Mouse (Mus musculus) cerebellum, adult 2 months (tissue): ENCODE results near the gene Gm26965. TPM values are rescaled to one million over a fixed set of nuclear protein-coding genes. Genes with fewer than 3 reads are reported as not detected.

Experiments
- DNase-seq, 2 experiments: peaks; one replicate each; pipeline ENCODE4 v3.0.0; 2021
- H3K27ac ChIP-seq: fragments of 200-500 bp; 2 replicates; pipeline ENCODE4 v1.5.1; 2012; ENCODE audit warnings: low read length, control low read depth, inconsistent platforms; ENCODE audit not compliant: insufficient read depth
- H3K27me3 ChIP-seq: fragments of 200-500 bp; 2 replicates; pipeline ENCODE4 v1.6.1; 2012; ENCODE audit warnings: inconsistent platforms, mild to moderate bottlenecking, low read length, moderate library complexity; ENCODE audit not compliant: control insufficient read depth, insufficient read depth
- H3K4me1 ChIP-seq: fragments of 200-500 bp; 2 replicates; pipeline ENCODE4 v1.6.1; 2011; ENCODE audit warnings: low read length; ENCODE audit not compliant: control insufficient read depth, insufficient read depth
- H3K4me3 ChIP-seq: fragments of 200-500 bp; replicated peaks from 2 replicates; pipeline ENCODE3; 2011; ENCODE audit warnings: mild to moderate bottlenecking, low read depth, low read length, control low read depth; ENCODE audit not compliant: insufficient read depth
- CTCF ChIP-seq: fragments of 200-500 bp; IDR thresholded peaks from 2 replicates; pipeline ENCODE4 v1.5.1; 2011; ENCODE audit warnings: low read depth, mild to moderate bottlenecking, control low read depth, low read length, moderate library complexity, borderline replicate concordance; ENCODE audit not compliant: insufficient read depth
- POLR2A ChIP-seq: fragments of 200-500 bp; IDR thresholded peaks from 2 replicates; pipeline ENCODE4 v1.6.1; 2011; ENCODE audit warnings: low read length, control low read depth, borderline replicate concordance; ENCODE audit not compliant: insufficient read depth
- WGBS: fragments of 180-500 bp; shearing (Covaris S2); methylation state at CpG from one replicate; pipeline ENCODE4 v1.1.7; 2018; 5-methylcytosine and 5-hydroxymethylcytosine counted together
- polyA plus RNA-seq: library from polyadenylated mRNA; depleted of rRNA; stranded (reverse); fragments of >200 nt; gene quantifications from 2 replicates; pipeline ENCODE4 v1.2.3, GENCODE M21; 2012; rRNA removed

The Gm26965 gene
- polyA plus RNA-seq, result not detected in 2 replicates

GRCm38 (mm10) chr13:67525753-67526410, at the start of gene Gm26965, which contains the start of gene Zfp87:
Gene Gm26965, minus strand, starts transcription at chr13:67526151.
Gene Zfp87, minus strand, starts transcription at chr13:67526177.
- Histone ChIP-seq H3K27ac (no peak within 1 kb of the TSS), H3K4me1 (no peaks in the 10 kb centered on the region), H3K4me3 (peak within 1 kb of the TSS; percentile 91), H3K27me3 (no peaks in the 10 kb centered on the region)
- WGBS, result under 1% methylated on average over 27 of the region's 27 CpGs
- TF ChIP-seq POLR2A, result peak; percentile 78
- no peak for TF ChIP-seq CTCF
- peak; percentile 92 to 94 for DNase-seq

DNA sequence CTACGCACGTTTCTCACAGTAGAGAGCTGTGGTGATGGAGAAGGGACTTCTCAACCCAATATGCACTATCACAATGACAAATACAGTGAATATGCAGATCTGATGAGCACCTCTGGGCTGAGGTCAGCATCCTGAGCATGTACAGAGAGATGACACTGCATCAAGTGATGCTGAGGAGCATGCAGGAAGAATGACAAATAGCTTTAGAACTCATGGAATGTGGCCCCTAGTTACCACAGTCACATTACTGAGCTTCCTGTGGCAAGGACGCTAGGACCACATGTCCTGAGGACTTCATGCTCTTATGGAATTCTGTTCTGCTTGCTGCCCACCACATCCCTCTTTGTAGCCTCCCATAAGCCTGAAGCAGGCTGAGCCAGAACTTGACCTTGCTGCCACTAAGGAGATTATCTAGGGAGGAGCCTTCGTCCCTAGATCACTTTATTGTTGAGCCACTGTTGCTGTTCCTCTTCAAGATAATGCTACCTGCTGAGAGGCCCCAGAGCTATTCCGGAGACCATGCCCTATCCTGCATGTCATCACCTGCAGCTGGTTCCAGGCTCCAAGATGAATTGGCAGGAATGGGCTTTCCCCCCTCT, 46.7 kb upstream of the Gm26965 start:
- H3K4me3 ChIP-seq, result no peak overlapping the region
- no peak overlapping the region for H3K27ac ChIP-seq
- TF ChIP-seq POLR2A, result no peak
- TF ChIP-seq CTCF, result no peak
- no peaks in the 10 kb centered on the region for H3K4me1 ChIP-seq
- no peak for DNase-seq
- H3K27me3 ChIP-seq, result no peaks in the 10 kb centered on the region
- 70% methylated on average over 5 of the region's 5 CpGs for WGBS

DNA sequence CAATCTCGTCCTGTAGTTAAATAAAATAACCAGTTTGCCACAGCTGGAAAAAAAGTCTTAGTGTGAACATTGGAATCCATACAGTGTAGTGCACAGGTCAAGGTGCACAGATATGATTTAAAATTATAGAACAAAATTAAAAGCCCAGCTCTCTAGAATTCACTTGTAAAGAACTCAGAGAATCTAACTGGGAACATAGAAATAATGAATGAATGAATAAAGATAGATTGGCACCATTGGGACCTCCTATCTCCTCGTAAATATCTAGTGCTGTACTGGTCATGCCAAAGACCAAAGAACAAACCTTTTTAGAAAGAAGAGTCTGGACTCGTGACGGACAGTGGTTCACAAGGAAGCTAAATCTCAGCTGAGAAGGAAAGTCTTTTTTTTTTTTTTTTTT, 27.8 kb upstream of the Gm26965 start, which contains the start of gene Zfp748:
Zfp748 (minus strand) TSS at position 101 of the 400 bp plus-strand sequence.
- H3K27me3 ChIP-seq, result no peaks in the 10 kb centered on the region
- 63% methylated on average over 4 of the region's 4 CpGs for WGBS
- no peaks in the 10 kb centered on the region; the same call in 1 of the 2 replicates for H3K4me1 ChIP-seq
- no peak for DNase-seq
- peak within 1 kb of the TSS; percentile 73 for H3K4me3 ChIP-seq
- H3K27ac ChIP-seq, result peak within 1 kb of the TSS; percentile 27; the same call in 1 of the 2 replicates
- no peak for TF ChIP-seq POLR2A

GRCm38 (mm10) chr13:67552505-67553346, 26.8 kb upstream of the Gm26965 start:
- DNase-seq, result peak; percentile 90 to 93
- WGBS, result under 1% methylated on average over 44 of the region's 44 CpGs
- peak overlapping the region; percentile 27; the same call in 1 of the 2 replicates for H3K27ac ChIP-seq
- peak overlapping the region; percentile 73 for H3K4me3 ChIP-seq
- H3K27me3 ChIP-seq, result no peaks in the 10 kb centered on the region
- no peaks in the 10 kb centered on the region; the same call in 1 of the 2 replicates for H3K4me1 ChIP-seq
- TF ChIP-seq POLR2A (peak; percentile 86; the same call in 1 of the 2 replicates), CTCF (no peak)

GRCm38 (mm10) chr13:67545941-67546340, 20.0 kb upstream of the Gm26965 start:
- 82% methylated on average over 1 of the region's 1 CpGs for WGBS
- Histone ChIP-seq H3K4me1 (no peaks in the 10 kb centered on the region), H3K27ac (no peak overlapping the region), H3K27me3 (no peaks in the 10 kb centered on the region), H3K4me3 (no peak overlapping the region)
- no peak for DNase-seq
- TF ChIP-seq POLR2A (no peak), CTCF (no peak)

DNA sequence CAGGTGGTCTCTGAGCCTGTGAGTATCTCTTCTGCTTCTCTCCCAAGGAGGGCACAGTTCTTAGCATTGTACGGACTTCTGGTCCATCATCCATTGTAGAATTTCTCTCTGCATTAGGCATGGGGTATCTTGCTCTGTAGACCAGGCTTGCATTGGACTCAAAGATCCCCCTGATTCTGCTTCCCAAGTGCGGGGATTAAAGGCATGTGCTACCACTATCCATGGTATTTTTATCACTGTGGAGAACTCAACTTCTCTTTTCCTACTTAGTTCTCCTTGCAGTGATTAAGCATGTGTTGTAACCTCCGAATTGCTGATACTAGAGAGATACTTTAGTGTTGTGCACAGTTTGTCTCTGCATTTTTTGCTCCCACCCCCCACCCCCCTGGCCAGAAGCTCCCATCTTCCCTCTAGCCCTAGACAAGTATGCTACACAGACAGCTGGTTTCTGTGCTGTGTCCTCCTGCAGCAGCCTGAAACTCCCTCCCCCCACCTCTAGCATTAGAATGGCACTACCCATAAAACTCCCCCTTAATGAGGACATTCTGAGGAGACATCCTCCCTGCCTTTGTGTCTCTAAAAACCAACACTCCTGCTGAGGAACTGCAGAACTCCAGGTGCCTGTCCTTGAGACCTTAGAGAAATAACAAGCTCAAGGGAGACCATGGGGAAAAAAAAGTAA, 1.2 kb upstream of the Gm26965 start:
- DNase-seq, result no peak
- 84% methylated on average over 3 of the region's 3 CpGs for WGBS
- no peak for TF ChIP-seq CTCF
- TF ChIP-seq POLR2A, result no peak
- Histone ChIP-seq H3K27ac (no peak overlapping the region), H3K4me1 (no peaks in the 10 kb centered on the region), H3K4me3 (no peak overlapping the region), H3K27me3 (no peaks in the 10 kb centered on the region)

DNA sequence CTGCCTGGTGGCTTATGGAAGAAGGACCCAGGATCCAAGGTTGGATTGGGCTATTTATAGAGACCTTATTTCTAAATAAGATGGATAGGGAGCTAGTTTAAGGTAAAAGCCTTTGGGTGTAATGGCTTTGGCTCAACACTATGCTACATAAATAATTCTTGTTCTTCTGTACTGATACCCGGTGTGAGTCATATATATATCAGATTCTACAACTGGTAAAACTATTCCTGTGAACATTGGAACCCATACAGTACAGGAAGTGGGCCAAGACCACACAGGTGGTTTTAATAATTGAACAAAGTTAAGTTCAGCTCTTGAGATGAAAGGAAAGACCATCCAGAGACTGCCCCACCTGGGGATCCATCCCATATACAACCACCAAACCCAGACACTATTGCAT, 25.0 kb downstream of the Gm26965 start:
- Histone ChIP-seq H3K4me1 (peaks cover 6% of the 10 kb centered on the region; the same call in 1 of the 2 replicates), H3K27me3 (no peaks in the 10 kb centered on the region), H3K4me3 (no peak overlapping the region), H3K27ac (no peak overlapping the region)
- WGBS, result 82% methylated on average over 1 of the region's 1 CpGs
- DNase-seq, result no peak
- TF ChIP-seq CTCF (no peak), POLR2A (no peak)
